Mouse (Mus musculus) layer of hippocampus, postnatal 36 days (tissue): ENCODE measurements at regions not wholly inside any gene's neighbourhood (a gene's known extent, or its start where the extent isn't known, plus 50 kb on each side); places are given as distances from the start of the nearest gene placed in this dataset.
"Not testable (repeated sequence)": the region's sequence is repeated elsewhere in the genome, so short reads cannot be mapped to it uniquely, and the experiment has no call there.

Experiments
- DNase-seq, 2 experiments: peaks; one replicate each; pipeline ENCODE4 v3.0.0; 2022

- no peak for DNase-seq
Observed at GRCm38 (mm10) chr12:64788761-64789160, 128.9 kb upstream of the Gm527 start.

- not testable (repeated sequence) for DNase-seq
Observed at GRCm38 (mm10) chr12:64808492-64808891, 109.2 kb upstream of the Gm527 start.

- no peak for DNase-seq
Observed at GRCm38 (mm10) chr12:64810081-64810480, 107.6 kb upstream of the Gm527 start.

DNA sequence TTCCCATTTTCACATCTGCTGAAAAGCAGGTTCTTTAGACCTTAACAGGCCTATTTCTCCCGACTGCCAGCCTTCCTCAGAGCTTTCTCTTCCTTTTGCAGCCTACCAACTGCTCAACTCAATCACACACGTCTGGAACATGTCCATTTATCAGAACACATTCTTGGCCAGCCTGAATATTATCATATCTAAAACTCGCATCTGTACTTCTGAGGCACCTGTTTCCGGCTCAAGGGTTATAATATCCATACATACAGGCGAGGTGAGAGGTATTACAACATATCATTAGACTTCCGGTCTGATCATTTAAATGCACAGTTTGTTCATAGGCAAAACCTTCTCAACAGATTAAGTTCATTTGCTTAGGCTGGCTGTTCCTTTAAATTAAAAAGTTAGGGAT is 101.8 kb upstream of the Gm527 start:
- no peak for DNase-seq

DNA sequence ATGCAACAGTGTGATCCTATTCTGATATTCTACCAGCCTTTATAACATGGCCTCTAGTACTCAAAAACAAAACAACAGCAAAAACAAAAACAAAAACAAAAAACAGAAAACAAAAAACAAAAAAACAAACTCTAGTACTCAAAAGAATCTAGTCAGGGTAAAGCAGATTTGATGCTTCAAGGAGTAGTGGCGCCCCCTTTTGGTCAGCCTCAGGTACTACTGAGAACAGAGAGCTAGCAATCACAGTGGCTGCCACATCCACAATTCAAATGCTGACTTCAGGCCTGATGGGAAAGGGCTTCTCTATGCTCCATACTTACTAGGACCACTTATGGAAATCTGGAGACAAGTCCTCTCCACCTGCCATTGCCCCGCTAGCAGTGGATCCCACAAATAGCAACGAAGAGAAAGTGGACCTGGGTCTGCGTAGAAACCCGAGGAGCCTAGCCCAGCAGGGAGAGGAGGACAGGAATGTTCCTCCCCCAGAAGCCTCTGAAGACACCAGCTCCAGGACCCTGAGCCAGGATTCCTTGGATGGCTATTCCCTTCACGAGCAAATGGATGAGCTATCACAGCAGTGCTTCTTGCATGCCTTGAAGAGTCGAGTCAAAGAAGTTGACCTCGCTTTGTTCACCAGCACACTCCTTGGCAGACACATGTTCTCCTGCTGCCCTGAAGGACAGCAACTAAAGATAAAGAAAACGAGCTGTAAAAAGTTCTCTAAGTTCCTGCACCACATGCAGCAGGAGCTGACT is 100.5 kb upstream of the Gm527 start:
- no peak for DNase-seq

DNA sequence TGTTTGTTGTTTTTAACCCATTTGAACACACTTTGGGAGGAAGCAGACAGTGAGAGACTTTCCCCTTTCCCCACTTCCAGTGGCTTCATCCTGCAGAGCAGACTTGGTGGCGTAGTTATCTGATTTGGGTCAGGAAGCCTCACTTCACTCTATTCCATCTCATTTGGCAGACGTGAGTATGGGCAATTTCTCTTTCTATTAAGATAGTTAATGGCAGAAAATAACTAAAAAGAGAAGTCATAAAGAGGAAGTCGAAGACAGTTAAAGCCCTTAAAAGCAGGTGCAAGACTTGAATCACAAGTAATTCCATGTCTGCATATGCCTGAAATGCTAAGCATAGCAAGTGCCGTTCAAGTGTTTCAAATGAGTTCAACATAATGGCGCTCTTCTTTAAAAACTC is 97.0 kb upstream of the Gm527 start:
- DNase-seq, result no peak

DNA sequence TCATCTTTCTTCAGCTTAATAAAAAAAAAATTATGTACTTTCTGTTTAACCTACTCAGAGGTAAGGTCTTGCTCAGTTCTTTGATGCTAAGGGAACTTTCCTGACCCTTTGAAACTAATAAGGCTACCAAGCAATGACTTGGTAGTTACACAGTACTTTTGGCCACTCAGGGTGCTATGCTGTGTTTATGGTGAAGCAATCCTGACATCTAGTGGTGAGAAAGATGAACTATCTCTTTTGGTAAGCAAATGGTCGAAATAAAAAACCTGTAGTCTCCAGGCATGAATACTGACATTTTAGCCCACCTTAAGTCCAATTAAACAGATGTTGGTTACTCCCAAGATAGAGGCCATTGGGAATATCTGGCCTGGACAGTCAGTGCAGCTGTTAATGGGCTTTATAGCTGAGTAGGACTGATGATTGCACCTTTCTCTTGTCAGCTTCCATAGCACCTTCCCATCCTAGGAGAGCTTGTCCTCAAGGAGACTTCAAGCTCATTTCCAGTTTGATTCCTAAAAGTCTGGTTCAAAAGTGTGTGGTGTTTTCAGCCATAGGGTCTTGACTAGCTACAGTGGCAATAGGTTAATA is 88.0 kb upstream of the Gm527 start:
- peak in 1 of 2 experiments; percentile 1 for DNase-seq

GRCm38 (mm10) chr12:64832313-64833151 is 85.2 kb upstream of the Gm527 start:
- DNase-seq, result no peak

DNA sequence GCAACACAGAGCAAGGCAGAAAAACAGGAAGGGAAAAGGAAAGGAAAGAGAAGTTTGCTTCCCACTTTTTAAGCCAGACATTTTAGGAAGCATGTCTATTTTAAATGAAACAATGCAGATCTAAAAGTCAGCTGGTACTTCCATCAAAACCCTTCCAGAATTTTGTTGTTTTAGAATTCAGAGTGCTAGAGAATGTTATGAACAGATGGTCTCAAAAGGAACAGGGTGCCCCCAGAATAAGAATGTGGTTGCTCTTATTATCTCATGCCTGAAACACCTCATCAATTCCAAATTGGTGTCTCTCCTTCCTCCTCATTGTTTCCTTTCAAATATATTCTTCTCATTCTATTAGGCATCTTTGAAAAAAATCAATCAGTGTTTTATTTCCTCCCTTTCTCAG is 60.0 kb upstream of the Gm527 start:
- DNase-seq, result no peak
